Mouse (Mus musculus) erythroblast, embryonic 14.5 days (primary cell): Measurements from ENCODE around the gene Gpr12.

Experiments
- GATA1 ChIP-seq: IDR thresholded peaks from 2 replicates; pipeline ENCODE4 v1.6.1; 2012; ENCODE audit warnings: low read length, inconsistent platforms, mixed read lengths
- TAL1 ChIP-seq: IDR thresholded peaks from 3 replicates; pipeline ENCODE4 v1.6.1; 2012; ENCODE audit warnings: low read length, inconsistent platforms, mixed read lengths

GRCm38 (mm10) chr5:146606221-146606620 is 21.2 kb upstream of the Gpr12 start:
- TF ChIP-seq TAL1: no peak
- no peak for TF ChIP-seq GATA1
